Mouse (Mus musculus) retina, postnatal 1 day (tissue): ENCODE results near the gene Rtl6.

Source experiments
- DNase-seq: peaks from one replicate; pipeline ENCODE4 v3.0.0-alpha.2; 2012

The Rtl6 gene

DNA sequence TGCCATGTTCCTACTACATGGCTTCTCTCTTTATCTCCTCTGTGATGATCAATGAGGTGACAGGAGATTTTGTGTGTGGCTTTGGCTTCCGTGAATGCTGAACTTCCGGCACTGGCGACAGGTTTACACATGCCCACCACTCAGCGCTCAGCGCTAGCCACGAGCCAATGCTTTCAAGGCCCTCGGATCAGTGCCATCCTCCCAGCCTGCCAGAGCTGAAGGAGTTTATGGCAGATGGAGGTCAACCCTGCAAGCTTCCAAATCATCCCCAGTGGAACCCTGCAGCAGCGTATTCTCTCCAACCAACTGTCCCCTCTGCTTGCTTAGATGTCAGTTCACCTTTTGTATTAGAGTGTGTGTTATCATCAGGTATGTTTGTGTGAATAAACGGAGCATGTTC lies 21.0 kb downstream of the Rtl6 start:
- DNase-seq: no peak

DNA sequence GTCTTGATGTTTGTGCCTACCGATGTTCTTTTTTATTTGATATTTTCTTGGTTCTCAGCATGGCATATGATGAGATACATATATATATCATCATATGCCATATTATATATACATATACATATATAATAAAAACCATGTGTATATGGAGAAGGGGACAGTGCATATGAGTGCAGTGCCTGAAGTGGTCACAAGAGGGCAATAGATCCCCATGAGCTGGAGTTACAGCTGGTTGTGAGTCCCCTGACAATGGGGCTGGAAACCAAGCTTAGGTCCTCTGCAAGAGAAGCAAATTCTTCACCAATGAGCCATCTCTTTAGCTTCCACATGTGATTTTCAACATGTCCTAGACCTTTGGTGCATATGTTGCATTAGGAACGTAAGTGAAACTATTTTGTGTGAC lies 21.7 kb downstream of the Rtl6 start:
- no peak for DNase-seq

DNA sequence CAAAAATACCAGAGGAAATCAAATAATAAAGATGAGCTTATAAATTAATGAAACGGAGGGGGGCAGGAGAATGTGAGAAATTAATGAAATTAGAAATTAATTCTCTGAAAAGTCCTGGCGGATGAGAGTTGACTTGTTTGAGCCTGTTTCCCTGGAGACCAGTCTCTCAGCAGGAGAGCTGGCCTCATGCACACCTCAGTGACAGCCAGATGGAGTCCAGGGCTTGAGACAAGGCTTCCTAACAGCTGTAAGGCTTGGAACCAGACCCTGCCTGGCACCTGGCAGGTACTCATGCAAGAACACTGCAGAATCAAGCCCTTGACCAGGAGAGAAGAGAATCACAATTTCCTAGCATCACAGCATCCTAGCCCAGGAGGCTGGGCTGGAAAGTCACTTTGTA lies 25.4 kb downstream of the Rtl6 start:
- DNase-seq: peak; percentile 71

DNA sequence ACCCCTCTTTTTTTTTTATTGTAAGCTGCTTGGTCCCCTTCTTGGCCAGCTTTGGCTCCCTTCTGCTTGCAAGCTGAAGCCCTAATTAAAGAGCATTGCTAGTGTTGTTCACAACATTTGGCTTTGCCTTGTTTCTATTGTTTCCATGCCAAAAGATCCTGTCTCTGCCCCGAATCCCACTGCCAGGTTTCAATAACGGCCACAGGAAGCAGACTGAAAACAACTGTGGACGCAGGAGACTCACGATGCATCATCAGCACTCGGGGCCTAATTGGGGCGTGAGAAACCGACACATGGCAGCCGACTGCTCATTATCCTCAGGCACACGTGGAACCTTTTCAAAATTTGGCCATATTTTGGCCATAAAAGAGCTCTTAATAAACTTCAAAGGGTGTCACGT lies 26.1 kb downstream of the Rtl6 start:
- peak; percentile 93 for DNase-seq

DNA sequence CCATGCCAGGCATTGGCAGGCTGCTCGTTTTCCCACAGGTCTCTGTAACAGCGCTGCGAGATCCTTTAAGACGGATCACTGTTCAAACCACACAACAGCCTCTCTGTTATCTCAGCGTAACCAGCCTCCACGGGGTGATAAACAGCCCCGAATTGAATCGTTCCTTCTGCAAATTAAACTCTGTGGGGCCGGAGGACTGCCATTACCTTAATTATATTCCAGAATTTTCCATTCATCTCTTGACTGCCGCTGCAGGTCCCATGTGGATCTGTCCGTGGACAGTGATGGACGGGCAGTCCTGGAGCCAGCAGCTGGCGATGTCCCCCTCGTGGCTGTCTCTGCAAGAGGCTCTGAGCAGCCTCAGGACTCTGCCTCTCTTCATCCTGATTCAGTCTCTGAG lies 30.7 kb downstream of the Rtl6 start:
- DNase-seq: no peak

DNA sequence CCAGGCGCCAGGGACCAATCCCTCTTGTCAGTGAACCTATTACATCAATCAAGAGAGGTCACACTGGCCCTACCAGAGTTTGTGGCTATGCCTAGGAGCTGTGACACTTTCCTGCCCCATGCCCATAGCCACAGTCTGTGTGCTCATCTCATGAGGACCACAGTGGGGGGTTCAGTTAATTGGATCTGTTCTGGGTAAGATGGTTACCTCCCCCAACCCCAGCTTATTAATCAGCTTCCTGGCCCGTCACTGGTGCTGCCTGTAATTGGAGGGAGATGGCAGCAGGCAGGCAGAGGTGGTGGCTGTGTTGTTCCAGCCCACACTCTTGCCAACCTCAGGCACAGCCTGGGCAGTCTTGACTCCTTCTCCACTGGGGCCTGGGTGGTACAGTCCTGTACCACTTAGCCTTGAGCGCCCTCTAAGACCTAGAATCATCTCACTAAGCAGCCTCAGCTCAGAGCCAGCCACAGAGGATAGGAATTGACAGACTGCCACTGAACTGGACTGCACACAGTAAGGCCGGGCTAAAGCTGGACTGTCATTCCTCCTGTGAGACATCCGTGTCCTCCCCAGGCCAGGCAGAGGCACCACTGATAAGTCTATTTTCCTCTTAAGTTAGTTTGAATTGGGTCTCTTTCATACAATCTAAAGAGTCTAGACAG lies 32.3 kb downstream of the Rtl6 start:
- peak; percentile 93 for DNase-seq

DNA sequence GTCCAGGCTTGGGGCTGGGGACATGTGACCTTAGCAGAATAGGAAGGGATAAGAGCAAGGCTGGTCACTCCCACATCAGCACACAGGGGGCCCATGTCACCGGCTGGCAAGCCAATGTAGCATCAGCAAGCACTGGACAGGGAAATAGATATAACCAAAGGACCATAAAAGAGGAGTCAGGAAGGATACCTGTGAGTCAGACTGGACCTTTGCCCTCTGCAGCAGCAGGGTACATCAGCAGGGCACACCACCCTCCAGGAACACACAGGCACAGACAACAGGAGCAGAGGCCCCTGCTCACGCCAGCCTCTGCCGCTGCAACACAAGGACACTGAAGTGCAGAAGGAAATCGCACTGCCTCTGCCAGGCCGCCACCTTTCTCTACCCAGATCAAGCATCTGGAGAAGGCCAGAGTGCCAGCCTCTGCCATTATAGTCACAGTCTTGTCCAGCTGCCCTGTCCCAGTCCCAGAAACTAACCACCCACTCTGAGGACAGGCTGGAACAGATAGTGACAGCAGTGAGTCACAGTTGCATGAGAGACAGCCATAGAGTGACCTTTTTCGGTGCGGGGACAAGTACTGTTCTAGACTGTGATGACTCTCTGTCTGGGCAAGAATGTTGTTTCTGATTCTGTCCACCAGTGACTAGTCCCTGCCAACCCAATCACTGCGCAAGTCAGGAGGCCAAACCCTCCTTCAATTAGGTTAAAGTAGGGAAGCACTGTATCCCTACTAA lies 34.5 kb downstream of the Rtl6 start:
- no peak for DNase-seq

DNA sequence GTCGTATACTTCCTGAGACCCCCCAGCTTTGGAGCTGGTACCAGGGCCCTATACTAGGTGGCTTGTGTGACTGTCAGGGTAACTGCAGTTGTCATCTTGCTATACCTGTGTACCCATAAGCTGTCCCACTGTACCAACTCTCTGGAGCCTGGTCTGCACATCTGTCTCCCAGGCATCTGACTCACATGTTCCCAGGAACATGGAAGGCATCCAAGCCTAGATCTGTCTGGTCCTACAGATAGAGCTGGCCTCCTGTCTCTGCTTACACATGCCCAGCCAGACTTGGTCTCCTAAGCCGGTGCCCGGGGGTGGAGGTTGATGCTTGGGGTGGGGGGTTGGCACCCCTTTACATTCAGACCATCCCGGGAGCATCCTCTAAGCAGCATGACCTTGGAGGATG lies 36.1 kb downstream of the Rtl6 start:
- no peak for DNase-seq

DNA sequence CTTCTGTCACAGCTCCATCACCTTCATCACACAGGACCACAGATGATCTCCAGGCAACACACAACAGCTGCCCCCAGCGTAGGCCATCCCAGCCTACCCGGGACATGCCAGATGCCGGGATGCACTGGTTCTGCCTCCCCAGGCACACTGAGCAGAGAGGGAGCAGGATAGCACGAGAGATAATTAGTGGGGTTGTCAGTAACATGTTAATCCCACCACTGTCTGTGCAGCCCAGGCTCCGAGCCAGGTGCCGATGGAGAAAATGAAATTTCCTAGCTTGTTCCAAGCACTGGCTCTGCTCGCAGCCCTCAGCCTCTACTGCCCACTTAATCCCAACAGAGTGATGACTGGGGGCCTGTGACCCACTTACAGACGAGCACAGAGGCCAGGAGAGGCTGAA lies 39.1 kb downstream of the Rtl6 start:
- peak; percentile 65 for DNase-seq

DNA sequence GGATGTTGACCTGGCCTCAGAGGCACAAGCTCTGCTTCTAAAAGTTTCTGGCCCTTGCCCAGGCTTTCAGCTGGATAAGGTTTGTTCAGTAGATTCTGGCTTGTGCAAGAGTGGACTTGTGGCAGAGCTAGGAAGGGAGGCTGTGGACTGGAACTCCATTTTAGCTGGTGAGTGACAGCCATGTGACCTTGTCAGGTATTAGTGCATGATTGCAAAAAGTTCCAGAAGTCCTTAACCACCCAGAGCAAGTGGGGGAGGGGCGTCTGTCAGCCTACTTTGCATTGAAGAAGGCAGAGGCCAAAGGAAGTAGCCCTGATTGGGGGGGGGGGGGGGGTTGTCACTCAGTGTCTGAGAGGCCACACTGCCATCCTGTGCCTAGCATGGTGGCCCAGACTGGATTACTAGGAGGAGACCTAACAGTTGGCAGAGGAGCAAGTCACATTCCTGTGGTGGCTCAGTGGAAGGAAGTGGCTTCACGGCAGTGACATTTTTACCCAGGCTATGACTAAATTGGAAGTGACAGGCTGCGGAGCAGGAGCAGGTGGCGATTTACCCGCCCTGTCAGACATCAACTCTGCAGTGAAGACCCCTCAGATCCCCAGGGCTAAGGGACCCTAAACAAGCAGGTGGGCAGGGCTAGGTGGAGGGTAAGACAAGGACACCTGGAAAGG lies 44.9 kb downstream of the Rtl6 start:
- DNase-seq: peak; percentile 61

DNA sequence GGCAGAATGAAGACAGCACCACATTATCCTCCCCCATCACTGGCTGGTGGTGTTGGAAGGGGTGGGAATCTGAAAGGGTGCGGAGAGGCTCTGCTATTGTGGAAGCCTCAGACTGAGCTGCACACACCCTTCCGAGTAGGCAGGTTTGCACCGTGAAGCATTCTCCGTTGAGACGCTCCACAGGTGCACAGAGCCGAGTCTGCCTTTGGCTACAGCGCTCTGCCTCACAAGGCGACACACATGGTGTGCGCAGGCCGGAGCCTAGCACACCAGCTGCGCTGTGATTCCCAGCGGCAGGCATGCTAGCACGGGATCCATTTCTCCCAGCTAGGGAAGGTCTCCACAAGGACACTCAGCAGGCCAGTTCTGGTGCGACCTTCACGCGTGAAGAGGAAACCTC lies 47.6 kb downstream of the Rtl6 start:
- DNase-seq: no peak

DNA sequence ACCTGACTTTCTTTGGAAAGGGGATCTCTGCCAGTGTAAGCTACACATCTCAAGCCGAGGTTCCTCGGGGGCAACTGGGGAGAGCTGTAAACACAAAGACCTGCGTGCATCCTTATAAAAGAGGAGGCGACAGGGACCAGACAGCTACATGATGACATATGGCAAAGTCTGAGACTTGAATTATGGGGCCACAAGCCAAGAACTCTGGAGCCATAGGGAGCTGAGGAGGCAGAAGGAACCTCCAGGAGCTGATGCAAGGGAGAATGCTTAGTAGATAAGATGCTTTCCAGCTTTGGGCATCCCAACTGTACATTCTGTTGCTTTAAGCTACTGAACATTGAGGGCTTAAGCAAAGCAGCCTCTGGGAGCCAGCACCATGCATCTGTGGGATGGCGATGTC lies 48.5 kb downstream of the Rtl6 start:
- no peak for DNase-seq

DNA sequence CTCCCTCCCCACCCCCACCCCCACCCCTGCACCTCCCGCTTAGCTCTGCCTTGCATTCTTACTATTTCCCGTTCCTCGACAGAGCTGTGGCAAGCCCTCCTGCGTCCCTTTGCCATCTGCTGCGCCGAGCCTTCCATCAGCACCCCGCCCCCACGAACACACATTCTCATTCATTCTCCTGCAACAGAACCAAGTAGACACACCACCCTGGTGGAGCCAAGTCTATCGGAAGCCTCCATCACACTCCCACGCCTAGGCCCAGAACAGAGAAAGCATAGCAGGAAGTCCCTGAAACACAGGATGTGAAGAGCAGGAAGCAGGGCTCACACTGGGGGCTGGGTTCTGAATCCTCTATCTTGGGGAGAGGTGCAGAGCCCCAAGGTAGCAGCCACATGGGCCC lies 51.6 kb downstream of the Rtl6 start:
- no peak for DNase-seq

DNA sequence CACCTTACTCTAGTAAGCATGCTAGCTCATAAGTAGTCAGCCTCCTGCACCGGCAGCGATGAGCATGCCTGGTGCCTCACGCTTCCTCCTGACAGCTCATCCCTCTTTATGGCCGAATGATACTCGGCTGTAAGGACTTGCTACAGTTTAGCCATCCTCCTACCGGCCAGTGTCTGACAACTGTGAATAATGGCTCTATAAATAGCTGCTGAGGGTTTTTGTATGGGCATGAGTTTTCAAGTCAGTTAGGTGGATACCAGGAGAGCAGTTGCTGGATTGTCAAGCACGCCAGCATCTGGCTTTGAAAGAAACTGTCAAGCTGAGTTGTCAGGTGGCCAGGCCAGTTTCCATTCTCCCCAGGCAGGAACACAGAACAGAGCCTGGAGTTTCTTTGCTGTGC lies 52.7 kb downstream of the Rtl6 start:
- no peak for DNase-seq
